Mouse (Mus musculus): ENCODE results near the gene Hbb-bt.
"Not testable (repeated sequence)": the region's sequence is repeated elsewhere in the genome, so short reads cannot be mapped to it uniquely, and the experiment has no call there.

The Hbb-bt gene

GRCm38 (mm10) chr7:103813766-103814165 is at the start of gene Hbb-bt:
Hbb-bt (minus strand) TSS chr7:103813996.
- no peak for DNase-seq (ENCODE audit: low spot score)

GRCm38 (mm10) chr7:103861531-103861930 is 47.7 kb upstream of the Hbb-bt start:
- no peak for DNase-seq (ENCODE audit: low spot score)

GRCm38 (mm10) chr7:103860855-103861254 is 47.1 kb upstream of the Hbb-bt start:
- no peak for DNase-seq (ENCODE audit: low spot score)

GRCm38 (mm10) chr7:103859076-103859475 is 45.3 kb upstream of the Hbb-bt start:
- DNase-seq (ENCODE audit: low spot score) = no peak

GRCm38 (mm10) chr7:103854669-103855068 is 40.9 kb upstream of the Hbb-bt start:
- no peak for DNase-seq (ENCODE audit: low spot score)

- no peak for DNase-seq (ENCODE audit: low spot score)
Observed at GRCm38 (mm10) chr7:103853090-103853489, 39.3 kb upstream of the Hbb-bt start, which contains the start of gene Hbb-y. Hbb-y (minus strand) TSS chr7:103853216.

GRCm38 (mm10) chr7:103844525-103845325 is 30.9 kb upstream of the Hbb-bt start:
- no peak for DNase-seq (ENCODE audit: low spot score)

- DNase-seq (ENCODE audit: low spot score) = no peak
Observed at GRCm38 (mm10) chr7:103843034-103843433, 29.2 kb upstream of the Hbb-bt start, which contains the start of gene Hbb-bh1. Hbb-bh1 (minus strand) TSS chr7:103843164.

GRCm38 (mm10) chr7:103840268-103840667 is 26.5 kb upstream of the Hbb-bt start, which contains the start of gene Hbb-bh2:
Hbb-bh2 (minus strand) TSS chr7:103840520.
- DNase-seq (ENCODE audit: low spot score) = no peak

GRCm38 (mm10) chr7:103827808-103828207 is 14.0 kb upstream of the Hbb-bt start, which contains the start of gene Hbb-bs:
Hbb-bs (minus strand) TSS chr7:103828096.
- DNase-seq (ENCODE audit: low spot score) = no peak

- not testable (repeated sequence) for DNase-seq (ENCODE audit: low spot score)
Observed at GRCm38 (mm10) chr7:103827139-103827538, 13.3 kb upstream of the Hbb-bt start.

GRCm38 (mm10) chr7:103826255-103826887 is 12.6 kb upstream of the Hbb-bt start:
- no peak for DNase-seq (ENCODE audit: low spot score)

GRCm38 (mm10) chr7:103825536-103826254 is 11.9 kb upstream of the Hbb-bt start:
- no peak for DNase-seq (ENCODE audit: low spot score)

- no peak for DNase-seq (ENCODE audit: low spot score)
Observed at GRCm38 (mm10) chr7:103824597-103824996, 10.8 kb upstream of the Hbb-bt start.

- not testable (repeated sequence) for DNase-seq (ENCODE audit: low spot score)
Observed at GRCm38 (mm10) chr7:103815085-103815484, 1.3 kb upstream of the Hbb-bt start.

- not testable (repeated sequence) for DNase-seq (ENCODE audit: low spot score)
Observed at GRCm38 (mm10) chr7:103813152-103813551, 644 bp downstream of the Hbb-bt start.

- DNase-seq (ENCODE audit: low spot score) = no peak
Observed at GRCm38 (mm10) chr7:103812174-103812573, 1.6 kb downstream of the Hbb-bt start.

- DNase-seq (ENCODE audit: low spot score) = no peak
Observed at GRCm38 (mm10) chr7:103811223-103811845, 2.5 kb downstream of the Hbb-bt start.

- DNase-seq (ENCODE audit: low spot score) = no peak
Observed at GRCm38 (mm10) chr7:103810746-103811145, 3.0 kb downstream of the Hbb-bt start.

GRCm38 (mm10) chr7:103810296-103810695 is 3.5 kb downstream of the Hbb-bt start:
- DNase-seq (ENCODE audit: low spot score) = no peak

GRCm38 (mm10) chr7:103809801-103810155 is 4.0 kb downstream of the Hbb-bt start:
- no peak for DNase-seq (ENCODE audit: low spot score)

Data from testis, postnatal 10 days (tissue).